Mouse (Mus musculus): ENCODE results near the gene Fetub.

Gene Fetub

DNA sequence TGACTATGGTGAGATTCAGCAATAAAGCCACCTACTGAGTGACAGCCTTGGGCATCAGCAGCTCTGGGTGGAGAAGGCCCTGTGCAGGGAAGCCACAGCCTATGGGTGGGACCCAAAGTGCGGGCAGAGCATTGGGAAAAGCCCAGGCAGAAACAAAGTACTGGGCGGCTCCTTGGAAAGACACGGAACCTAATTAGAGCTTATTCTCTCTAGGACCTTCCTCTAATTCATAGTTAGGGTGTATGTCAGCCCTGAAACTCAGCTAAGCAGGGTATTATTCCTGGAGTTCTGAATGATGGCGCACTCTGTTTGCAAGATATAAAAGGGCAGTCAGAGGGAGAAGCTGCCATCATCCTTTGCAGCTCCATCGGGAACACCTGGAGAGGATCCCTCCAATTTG is at the start of gene Fetub:
TSS of gene Fetub (plus strand) at position 301 of the 400 bp plus-strand sequence.
- DNase-seq (ENCODE audit: low read depth in 2 of 2, low spot score in 2 of 2), result no peak

GRCm38 (mm10) chr16:22872397-22872796 is 45.7 kb upstream of the Fetub start:
- no peak for DNase-seq (ENCODE audit: low read depth in 2 of 2, low spot score in 2 of 2)

DNA sequence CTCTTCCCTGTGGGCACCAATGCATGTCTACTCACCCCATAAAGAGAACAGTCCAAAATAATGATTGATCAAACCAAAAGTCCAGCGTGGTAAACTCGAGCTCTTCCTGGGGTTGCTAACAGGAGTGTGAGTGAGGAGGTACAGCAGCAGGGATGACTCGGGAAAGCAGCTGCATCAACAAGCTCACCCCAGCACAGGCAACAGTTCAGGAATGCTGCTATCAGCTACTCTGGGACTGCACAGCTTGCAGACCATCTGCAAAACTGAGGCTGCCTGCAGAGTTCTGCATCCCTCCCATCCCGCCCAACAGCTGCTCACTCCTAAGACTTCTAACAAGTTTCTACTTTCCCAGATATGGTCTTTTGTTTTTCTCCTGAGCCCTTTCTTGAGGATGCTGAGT is 44.8 kb upstream of the Fetub start:
- no peak for DNase-seq (ENCODE audit: low read depth in 2 of 2, low spot score in 2 of 2)

DNA sequence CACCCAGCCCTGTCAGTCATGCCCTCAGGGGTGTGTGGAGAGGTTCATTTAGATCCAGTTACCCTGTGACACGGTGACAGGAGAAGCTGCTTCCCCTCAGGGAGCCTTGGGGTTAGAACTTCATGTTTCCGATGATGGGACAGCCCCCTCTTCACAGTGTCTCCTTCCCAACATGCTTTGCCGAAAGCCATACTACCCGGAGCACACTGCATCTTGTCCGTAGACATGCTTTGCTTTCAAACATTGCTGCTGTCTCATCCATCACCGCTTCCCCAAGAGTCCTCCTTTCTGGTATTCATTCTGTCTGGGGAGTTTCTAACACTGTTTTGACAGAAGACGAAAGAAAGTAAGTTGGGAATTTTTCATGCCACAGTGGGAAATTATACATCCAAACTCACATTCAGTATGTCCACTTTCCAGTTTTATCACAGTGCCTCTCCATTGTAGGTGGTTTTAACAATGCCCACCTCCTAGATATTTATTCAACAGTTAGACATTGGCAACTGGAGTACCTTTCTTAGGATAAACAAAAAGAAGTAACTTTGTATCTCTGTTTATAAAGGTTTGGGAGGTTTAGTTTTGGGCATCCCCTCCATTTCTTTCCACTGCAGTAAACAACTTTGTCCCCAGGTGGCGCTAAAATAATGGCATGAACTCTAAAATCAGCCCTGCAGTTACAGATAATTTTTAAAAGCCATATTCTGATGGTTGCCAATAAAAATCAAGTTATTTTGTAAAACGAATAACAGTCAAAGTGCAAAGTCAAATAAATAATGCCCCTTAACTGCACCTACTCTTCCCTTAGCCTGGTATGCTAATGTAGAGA is 41.7 kb upstream of the Fetub start:
- peak in 1 of 2 experiments; percentile 11 for DNase-seq (ENCODE audit: low read depth in 2 of 2, low spot score in 2 of 2)

DNA sequence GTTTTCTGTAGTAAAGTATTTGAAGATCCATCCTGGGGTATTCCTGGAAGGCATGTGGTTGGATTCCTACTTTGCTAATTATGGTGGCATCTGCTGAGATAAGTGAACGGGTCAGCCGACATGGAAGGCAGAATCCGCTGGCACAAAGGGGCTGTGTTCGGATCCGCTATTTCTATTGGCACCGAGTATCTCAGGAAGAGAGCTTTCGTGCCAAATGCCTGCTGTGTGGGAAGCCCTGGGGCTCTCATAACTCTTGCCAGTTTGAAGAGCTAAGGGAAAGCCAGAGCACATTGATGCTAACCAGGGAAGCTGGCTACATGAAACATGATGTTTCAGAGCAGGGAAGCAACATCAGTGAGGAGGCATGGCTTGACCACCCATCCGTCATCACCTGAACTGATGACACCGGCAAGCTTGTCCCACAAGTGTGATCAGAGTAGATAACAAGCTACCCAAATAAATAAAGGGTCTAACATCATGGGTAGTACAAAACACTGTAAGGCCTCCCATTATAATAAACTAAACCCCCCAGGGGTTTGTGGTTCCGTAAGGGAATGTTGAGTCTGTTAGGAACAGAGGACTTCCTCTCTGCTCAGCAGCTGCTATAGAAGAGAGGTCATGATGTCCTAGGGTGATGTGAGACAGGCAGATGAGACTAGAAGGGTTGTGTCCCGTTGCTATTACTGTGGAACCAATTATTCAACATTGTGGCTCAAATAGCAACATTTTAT is 40.3 kb upstream of the Fetub start:
- no peak for DNase-seq (ENCODE audit: low read depth in 2 of 2, low spot score in 2 of 2)

DNA sequence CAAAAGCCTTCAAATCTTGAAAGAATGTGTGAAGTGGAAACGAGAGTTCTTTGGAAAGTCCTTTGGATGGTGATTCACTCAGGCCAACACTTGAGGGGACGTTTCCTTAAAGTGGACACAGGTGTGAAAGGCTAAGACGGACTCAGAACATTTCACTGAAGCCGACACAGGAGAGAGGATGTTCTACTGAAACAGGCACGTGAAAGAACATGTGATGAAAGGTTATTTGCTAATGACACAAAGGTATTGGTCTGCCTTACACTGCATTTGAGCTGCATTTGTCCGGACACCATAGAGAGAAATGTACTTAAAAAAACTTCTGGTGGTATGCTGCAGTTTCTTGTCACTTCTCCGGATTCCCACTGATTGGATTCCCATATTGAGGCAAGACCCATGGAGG is 39.4 kb upstream of the Fetub start:
- DNase-seq (ENCODE audit: low read depth in 2 of 2, low spot score in 2 of 2), result no peak

GRCm38 (mm10) chr16:22879945-22880595 is 38.1 kb upstream of the Fetub start:
- no peak for DNase-seq (ENCODE audit: low read depth in 2 of 2, low spot score in 2 of 2)

DNA sequence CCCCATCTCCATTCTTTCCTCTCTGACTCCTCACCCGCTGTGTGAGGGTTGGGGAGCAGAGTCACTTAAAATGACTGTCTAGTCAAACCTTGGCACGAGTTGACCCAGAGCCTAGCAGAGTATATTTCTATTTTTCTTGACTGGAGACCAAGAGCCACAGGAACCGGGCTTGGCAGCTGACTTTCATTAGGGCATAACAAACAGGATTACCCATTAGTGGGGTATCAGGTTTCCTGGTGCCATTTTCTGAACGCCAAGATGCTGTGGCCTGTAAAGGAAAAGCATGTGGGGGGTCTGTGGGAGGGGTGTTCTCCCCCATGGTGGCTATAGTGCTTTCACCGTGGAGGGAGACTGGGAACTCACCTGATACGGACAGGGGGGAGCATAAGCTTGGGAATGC is 37.2 kb upstream of the Fetub start:
- DNase-seq (ENCODE audit: low read depth in 2 of 2, low spot score in 2 of 2), result no peak

DNA sequence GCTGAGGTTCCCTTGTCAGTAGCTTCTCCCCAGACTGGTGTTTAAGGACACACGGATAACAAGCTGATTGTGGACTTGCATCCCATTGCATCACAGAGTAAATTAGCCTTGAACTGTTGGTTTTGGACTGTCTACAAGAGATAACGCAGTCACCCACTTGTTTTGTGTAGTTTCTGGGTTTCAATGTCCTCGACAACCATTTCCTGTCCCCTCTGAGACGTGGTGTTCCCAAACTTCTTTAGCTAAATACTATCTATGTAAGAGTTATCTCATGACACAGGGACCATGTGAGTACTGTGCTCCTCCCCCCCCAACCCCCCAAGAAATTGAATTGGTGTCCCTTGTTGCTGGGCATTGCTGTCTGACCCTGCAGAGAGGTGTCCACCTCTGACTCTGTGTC is 36.6 kb upstream of the Fetub start:
- no peak for DNase-seq (ENCODE audit: low read depth in 2 of 2, low spot score in 2 of 2)

DNA sequence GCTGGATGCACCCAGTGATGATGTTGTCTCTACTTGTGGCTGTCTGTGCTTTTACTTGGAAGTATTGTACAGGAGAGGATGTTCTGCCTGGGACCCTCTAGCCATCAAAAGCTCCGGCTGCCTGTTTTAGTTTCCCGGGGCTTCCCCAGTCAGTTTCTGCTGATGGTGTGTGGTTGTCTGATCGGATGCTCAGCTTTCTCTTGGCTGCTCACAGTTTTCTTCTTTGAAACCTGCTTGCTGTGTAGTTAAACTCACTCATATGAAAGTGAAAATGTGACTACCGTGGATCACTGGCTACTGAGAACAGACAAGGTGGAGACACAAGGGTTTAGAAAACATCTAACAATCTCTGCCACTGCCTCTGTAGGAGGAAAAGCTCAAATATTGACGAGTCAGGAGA is 34.7 kb upstream of the Fetub start:
- no peak for DNase-seq (ENCODE audit: low read depth in 2 of 2, low spot score in 2 of 2)

DNA sequence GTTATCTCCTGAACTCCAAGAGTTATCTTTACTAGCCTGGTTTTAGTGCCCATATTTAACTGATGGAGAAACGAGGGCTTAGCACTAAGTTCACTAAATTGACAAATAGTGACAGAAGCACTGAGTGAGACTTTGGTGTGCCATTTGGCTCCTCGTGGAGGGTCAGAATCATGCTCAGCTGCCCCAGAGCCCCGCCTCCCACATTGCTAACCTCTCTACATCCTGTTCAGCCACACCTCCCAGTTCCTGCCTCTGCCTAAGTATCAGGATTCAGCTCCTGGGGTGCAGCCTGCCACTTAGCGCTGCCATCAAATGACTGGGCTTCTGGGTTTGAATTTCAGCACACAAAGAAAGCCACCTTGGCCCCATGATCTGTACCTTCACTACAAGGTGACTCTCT is 32.8 kb upstream of the Fetub start:
- no peak for DNase-seq (ENCODE audit: low read depth in 2 of 2, low spot score in 2 of 2)

DNA sequence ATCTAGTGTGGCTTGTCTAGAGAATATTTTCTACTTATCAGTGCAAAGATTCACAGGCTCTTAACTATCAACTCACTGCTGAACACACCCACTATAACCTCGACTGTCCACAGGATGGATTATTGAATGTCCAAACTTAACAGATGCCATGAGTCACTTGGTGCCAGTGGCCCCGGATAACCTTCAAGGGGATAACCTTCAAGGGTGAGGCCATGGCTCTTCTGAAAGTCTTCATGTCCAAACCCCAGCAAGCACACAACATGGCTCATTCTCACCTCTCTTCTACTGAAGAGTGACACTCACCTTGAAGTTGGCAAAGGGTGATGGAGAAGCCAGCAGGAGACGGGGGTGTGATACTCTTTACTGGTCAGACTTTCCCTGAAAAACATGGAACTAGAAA is 31.4 kb upstream of the Fetub start:
- no peak for DNase-seq (ENCODE audit: low read depth in 2 of 2, low spot score in 2 of 2)

- DNase-seq (ENCODE audit: low read depth in 2 of 2, low spot score in 2 of 2), result no peak
Observed at GRCm38 (mm10) chr16:22888835-22889234, 29.3 kb upstream of the Fetub start.

- no peak for DNase-seq (ENCODE audit: low read depth in 2 of 2, low spot score in 2 of 2)
Observed at GRCm38 (mm10) chr16:22889716-22890115, 28.4 kb upstream of the Fetub start.

- DNase-seq (ENCODE audit: low read depth in 2 of 2, low spot score in 2 of 2), result no peak
Observed at GRCm38 (mm10) chr16:22890683-22891510, 27.2 kb upstream of the Fetub start, which contains the start of gene Ahsg. Gene Ahsg (plus strand): TSS chr16:22891277.

DNA sequence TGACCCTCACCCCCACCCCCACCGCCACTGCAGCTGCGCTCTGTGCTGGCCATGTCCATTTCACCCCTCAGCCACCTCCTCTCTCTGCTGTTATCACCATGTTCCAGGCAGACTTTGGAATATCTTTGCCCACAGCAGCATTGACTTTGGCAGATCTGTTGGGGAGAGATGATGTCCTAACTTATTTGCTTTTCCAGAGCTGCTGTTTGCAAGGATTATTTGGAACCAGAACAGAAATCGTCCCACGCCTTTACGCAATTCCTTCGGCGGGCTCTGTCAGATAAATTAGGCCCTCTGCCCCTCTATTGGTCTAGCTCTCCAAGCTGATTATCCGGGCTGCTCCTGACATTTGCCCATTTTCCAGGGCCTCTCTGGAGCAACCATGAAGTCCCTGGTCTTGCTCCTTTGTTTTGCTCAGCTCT is 26.4 kb upstream of the Fetub start:
- no peak for DNase-seq (ENCODE audit: low read depth in 2 of 2, low spot score in 2 of 2)

DNA sequence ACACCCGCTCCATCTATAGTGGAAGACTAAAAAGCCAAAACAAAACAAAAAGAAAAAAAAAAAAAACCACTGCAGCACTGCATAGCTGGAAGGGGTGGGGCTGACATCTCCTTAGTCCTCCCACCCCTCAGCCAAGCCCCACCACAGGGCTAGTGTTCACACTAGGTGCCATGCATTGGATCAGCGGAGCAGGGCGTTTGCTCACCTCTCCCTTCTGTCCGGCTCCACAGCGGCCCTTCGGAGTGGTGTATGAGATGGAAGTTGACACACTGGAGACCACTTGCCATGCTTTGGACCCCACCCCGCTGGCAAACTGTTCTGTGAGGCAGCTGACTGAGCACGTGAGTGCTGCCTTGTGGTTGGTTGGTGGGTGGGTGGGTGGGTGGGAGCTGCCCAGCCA is 24.0 kb upstream of the Fetub start:
- DNase-seq (ENCODE audit: low read depth in 2 of 2, low spot score in 2 of 2), result no peak

- DNase-seq (ENCODE audit: low read depth in 2 of 2, low spot score in 2 of 2), result no peak
Observed at GRCm38 (mm10) chr16:22896618-22897017, 21.5 kb upstream of the Fetub start.

- DNase-seq (ENCODE audit: low read depth in 2 of 2, low spot score in 2 of 2), result no peak
Observed at GRCm38 (mm10) chr16:22899346-22899745, 18.8 kb upstream of the Fetub start.

DNA sequence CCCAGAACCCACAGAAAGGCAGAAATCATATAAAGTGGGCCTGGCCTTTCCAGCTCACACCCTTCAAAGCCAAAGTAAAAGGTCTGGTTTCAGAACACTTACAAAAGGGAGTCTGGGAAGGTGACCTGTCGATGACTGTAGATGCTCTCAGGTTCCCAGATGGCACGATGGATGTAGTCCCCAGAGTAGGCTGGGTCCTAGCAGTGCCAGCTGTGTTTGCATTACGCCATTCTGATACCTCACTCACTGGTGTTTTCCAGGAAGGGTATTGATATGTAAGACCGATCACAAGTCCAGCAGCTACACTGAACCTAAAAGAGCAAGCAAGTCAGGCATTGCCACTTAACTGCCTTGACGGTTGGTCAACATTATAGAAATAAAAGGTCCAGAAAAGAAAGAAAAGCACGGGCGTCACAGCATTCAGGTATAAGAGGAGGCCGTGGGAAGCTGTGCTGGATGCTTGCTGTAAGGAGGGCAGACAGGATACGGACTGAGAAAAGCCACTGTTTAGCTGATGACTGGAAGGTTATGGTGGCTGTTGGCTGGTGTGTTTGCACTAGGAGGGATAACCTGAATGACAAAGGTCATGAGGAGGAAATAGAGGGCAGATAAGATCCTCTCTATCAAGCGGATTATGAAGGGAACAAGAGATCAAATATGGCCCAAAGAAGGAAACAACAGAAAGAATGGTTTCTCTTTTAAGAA is 18.1 kb upstream of the Fetub start:
- no peak for DNase-seq (ENCODE audit: low read depth in 2 of 2, low spot score in 2 of 2)
